Mouse (Mus musculus): Measurements from ENCODE around the gene Bsn.
"Not testable (repeated sequence)": the region's sequence is repeated elsewhere in the genome, so short reads cannot be mapped to it uniquely, and the experiment has no call there.

Bsn gene

GRCm38 (mm10) chr9:108150486-108150885, 39.7 kb downstream of the Bsn start:
- in situ Hi-C loops (cut with MboI, MseI): no loop called here

- in situ Hi-C loops (cut with MboI, MseI): no loop called here
Measured at GRCm38 (mm10) chr9:108149817-108150216, 40.4 kb downstream of the Bsn start.

- in situ Hi-C loops (cut with MboI, MseI): no loop called here
Measured at GRCm38 (mm10) chr9:108147606-108148005, 42.6 kb downstream of the Bsn start.

GRCm38 (mm10) chr9:108146451-108146850, 43.7 kb downstream of the Bsn start:
- in situ Hi-C loops (cut with MboI, MseI): no loop called here

DNA sequence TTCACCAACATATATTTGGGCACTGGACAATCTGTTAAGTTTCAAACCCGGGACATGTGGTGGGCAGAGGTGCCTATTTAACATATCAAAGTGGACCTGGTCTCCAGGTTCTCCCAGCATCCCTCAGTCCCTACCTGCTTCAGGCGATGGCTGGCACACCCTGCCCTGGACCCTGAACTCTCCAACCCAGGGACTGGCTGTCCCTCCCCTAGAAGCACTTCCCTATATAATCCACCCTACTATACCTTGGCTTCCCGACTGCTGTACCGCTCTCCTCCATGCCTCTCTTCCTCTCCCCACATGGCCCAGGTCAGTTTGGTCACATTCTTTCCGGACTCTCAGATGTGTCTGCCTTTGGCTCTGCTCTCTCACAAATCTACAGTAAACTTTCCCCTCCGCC, 44.4 kb downstream of the Bsn start:
- in situ Hi-C loops (cut with MboI, MseI): no loop called here

GRCm38 (mm10) chr9:108144371-108145270, 45.6 kb downstream of the Bsn start:
- in situ Hi-C loops (cut with MboI, MseI): loop anchor here (5.0 kb wide), 1 partner anchor 33 kb away; no protein-coding TSS in a partner anchor

DNA sequence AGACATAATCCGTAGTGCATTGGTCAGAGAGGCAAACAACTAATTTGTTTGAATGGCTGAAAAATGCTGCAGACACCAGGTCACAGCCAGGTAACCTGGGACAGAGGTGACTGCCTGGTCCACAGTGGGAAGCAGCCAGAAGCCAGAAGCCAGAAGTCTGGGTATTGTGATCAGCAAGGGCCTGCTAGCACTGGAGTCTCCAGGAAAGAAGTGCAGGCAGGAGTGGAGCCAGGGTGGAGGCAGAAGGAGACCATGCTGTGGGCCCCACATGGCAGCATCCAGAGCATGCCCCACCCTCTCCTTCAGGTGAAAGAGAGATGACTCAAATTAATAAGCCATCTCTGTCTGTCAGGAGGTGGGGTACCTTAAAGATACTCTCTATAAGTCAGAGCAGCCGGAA, 46.7 kb downstream of the Bsn start:
- in situ Hi-C loops (cut with MboI, MseI): loop anchor here (5.0 kb wide), 1 partner anchor 34 kb away; no protein-coding TSS in a partner anchor

- in situ Hi-C loops (cut with MboI, MseI): loop anchor here (5.0 kb wide), 1 partner anchor 36 kb away; no protein-coding TSS in a partner anchor
Measured at GRCm38 (mm10) chr9:108141387-108141786, 48.8 kb downstream of the Bsn start.

GRCm38 (mm10) chr9:108139963-108140695, 50.1 kb downstream of the Bsn start:
- in situ Hi-C loops (cut with MboI, MseI): loop anchor here (5.0 kb wide), 1 partner anchor 37 kb away; no protein-coding TSS in a partner anchor

- in situ Hi-C loops (cut with MboI, MseI): no loop called here
Measured at GRCm38 (mm10) chr9:108139169-108139962, 50.8 kb downstream of the Bsn start.

DNA sequence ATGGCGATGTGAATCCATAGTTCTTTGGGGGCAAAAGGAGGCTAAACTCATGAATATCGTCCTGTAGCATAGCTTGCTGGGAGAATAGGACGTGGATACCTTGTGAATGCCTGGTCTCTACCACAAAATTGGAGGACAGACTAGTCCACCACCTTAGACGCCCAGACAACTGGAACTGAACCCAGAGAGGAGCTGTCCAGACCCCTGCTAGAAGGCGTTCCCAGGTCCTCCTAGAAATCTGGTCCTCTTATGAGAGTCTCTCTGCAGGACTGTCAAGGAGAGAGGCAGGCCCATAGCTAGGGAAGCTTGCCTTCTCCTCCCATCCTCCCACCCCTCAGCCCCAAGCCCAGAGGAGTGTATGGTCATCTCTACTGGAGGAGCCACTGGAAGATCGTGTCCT, 52.1 kb downstream of the Bsn start:
- in situ Hi-C loops (cut with MboI, MseI): no loop called here

DNA sequence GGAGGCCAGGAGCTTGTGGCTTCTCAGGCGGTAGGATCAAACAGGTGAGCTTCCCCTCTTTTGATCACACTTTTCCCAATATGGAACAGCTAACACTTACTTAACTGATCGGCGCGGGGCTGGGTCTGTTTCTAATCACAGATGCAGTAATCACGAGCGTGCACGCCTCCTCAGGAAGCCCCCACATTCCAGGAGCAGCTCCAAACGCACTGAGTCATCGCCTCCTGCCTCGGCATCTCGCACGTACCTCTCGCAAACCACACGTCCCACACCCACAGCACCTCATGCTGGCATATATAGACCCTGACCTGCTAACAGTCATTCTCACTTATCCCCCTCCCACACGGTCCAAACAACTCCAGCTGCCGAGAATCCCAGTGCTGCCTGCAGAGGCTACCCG, 52.7 kb downstream of the Bsn start:
- in situ Hi-C loops (cut with MboI, MseI): no loop called here

DNA sequence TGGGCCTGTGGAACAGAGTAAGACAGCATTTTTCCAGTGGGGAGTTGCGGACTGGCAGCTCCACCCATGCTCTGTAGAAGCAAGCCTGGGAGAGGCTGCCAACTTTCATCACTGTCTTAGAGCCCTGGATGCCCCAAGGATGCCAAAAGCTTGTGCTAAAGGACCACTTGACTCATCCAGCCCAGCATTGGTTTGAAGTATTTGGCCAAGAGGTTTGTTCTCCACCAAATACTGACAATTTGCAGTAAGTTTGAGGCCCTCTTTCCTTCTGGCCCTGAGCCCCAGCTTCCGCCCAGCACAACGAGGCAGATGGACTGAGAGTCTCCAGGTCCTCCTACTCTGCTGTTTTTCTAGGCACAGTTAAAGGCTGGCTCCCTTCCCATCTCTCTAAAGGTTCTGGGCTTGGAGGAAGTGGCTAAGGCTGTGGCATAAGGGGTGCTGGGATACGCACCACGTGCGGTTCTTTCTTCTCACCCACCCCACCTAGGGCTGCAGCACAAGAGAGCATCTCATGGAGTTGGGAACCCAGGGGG, 53.2 kb downstream of the Bsn start:
- in situ Hi-C loops (cut with MboI, MseI): no loop called here

DNA sequence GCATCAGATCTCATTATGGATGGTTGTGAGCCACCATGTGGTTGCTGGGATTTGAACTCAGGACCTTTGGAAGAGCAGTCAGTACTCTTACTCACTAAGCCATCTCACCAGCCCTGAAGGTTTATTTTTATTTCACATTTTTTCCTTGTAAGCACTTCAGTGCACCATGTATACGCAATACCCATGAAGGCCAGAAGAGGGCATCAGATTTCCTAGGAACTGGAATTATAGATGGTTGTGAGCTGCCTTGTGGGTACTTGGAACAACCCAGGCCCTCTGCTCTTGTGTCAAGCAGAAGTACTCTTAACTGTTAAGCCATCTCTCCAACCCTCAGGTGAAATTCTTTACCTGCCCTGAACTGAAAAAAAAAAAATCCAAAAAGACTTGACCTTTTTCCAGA, 54.0 kb downstream of the Bsn start:
- in situ Hi-C loops (cut with MboI, MseI): no loop called here

- in situ Hi-C loops (cut with MboI, MseI): not testable (repeated sequence)
Measured at GRCm38 (mm10) chr9:108135679-108136078, 54.5 kb downstream of the Bsn start.

DNA sequence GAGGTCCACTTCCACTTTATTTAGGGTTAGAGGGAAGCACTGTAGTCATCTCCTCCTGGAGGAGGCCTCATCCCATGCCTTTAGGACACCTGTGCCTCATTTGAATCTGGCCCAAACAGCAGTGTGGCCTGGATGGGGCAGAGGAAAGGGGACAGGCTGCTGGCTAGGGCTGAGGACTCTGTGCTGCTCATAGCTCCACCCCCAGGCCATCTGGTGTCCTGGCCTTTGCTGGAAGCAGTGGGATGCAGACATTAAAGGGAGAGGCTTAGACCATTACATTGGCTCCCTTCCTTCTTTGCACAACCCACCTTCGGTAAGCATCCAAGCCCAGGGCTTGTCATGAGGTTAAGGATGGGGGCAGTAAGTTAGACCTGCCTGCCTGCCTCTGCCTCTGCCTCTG, 56.7 kb downstream of the Bsn start:
- in situ Hi-C loops (cut with MboI, MseI): no loop called here

GRCm38 (mm10) chr9:108132373-108132772, 57.8 kb downstream of the Bsn start:
- in situ Hi-C loops (cut with MboI, MseI): no loop called here

DNA sequence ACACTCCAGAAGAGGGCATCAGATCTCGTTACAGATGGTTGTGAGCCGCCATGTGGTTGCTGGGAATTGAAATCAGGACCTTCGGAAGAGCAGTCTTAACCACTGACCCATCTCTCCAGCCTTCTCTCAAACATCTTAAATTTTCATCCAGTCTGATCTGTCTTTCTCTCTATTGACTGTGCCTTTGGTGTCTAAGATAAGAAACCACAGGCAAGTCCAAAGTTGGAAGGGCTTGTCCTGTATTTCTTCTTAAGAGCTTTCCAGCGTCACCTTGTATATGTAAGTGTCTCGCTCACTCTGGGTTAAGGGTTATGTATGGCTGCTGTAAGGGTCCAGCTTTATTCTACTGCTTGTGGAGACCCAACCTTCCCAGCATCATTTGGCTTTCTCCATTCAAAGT, 58.7 kb downstream of the Bsn start:
- in situ Hi-C loops (cut with MboI, MseI): no loop called here

- in situ Hi-C loops (cut with MboI, MseI): no loop called here
Measured at GRCm38 (mm10) chr9:108129042-108129948, 60.9 kb downstream of the Bsn start.

DNA sequence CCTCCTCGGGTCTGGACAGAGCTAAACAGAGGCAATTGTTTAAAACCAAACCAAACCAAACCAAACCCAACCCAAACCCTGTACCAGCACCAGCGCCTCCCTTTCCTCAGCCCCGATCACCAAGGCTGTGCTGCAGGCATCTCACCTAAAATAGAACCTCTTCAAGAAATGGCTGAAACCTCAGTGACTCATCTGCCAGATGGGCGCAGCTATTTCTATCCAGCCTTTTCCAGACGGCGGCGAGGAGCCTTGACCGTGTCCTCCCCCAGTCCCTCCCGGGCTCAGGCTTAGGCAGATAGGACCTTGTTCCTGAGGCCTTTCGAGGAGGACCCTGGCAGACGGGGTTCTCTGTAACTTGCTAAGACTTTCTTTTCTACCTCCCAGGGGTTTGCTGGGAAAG, 61.9 kb downstream of the Bsn start:
- in situ Hi-C loops (cut with MboI, MseI): no loop called here
